Mouse (Mus musculus) erythroblast, embryonic 14.5 days (primary cell): Measurements from ENCODE around the gene Fkbp11.

Source experiments
- GATA1 ChIP-seq: IDR thresholded peaks from 2 replicates; pipeline ENCODE4 v1.6.1; 2012; ENCODE audit warnings: low read length, inconsistent platforms, mixed read lengths
- TAL1 ChIP-seq: IDR thresholded peaks from 3 replicates; pipeline ENCODE4 v1.6.1; 2012; ENCODE audit warnings: low read length, inconsistent platforms, mixed read lengths

DNA sequence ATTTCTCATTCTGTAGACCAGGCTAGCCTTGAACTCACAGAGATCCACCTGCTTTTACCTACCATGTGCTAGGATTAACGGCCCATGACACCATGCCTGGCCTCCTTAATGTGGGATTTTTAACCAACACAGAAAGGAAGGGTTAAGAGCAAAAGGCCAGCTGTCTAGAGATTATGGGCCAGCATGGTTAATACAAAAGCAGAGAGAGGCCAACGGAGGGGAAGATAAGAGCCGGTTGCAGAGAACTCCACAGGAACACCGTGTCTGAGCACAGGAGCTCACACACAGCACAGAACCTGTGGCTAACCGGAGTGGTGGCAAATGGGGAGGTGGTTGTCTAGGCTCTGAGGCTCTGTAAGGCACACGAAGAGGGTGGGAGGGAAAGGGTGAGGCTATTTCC lies 5.4 kb upstream of the Fkbp11 start:
- no peak for TF ChIP-seq TAL1
- TF ChIP-seq GATA1, result no peak
